Mouse (Mus musculus) ovary, postnatal 36 days (tissue): ENCODE data around the gene Spry2.

Experiments used
- DNase-seq: peaks from one replicate; pipeline ENCODE4 v3.0.0; 2022; ENCODE audit warnings: low spot score, mixed read lengths

Spry2 gene

GRCm38 (mm10) chr14:105896791-105897568 lies at the start of gene Spry2:
TSS of gene Spry2 (minus strand) at chr14:105896819.
- DNase-seq, result peak; percentile 91

- peak; percentile 39 for DNase-seq
Measured at GRCm38 (mm10) chr14:105941353-105941752, 44.7 kb upstream of the Spry2 start.

GRCm38 (mm10) chr14:105926726-105927125 lies 30.1 kb upstream of the Spry2 start:
- DNase-seq, result no peak

GRCm38 (mm10) chr14:105925305-105925704 lies 28.7 kb upstream of the Spry2 start:
- no peak for DNase-seq

GRCm38 (mm10) chr14:105924712-105925111 lies 28.1 kb upstream of the Spry2 start:
- no peak for DNase-seq

- DNase-seq, result no peak
Measured at GRCm38 (mm10) chr14:105922874-105923273, 26.3 kb upstream of the Spry2 start.

GRCm38 (mm10) chr14:105922427-105922826 lies 25.8 kb upstream of the Spry2 start:
- DNase-seq, result no peak

- no peak for DNase-seq
Measured at GRCm38 (mm10) chr14:105921217-105921695, 24.6 kb upstream of the Spry2 start.

GRCm38 (mm10) chr14:105920395-105921216 lies 24.0 kb upstream of the Spry2 start:
- DNase-seq, result no peak

- DNase-seq, result no peak
Measured at GRCm38 (mm10) chr14:105907216-105907615, 10.6 kb upstream of the Spry2 start.

GRCm38 (mm10) chr14:105905935-105906334 lies 9.3 kb upstream of the Spry2 start:
- DNase-seq, result no peak

GRCm38 (mm10) chr14:105905509-105905908 lies 8.9 kb upstream of the Spry2 start:
- no peak for DNase-seq

GRCm38 (mm10) chr14:105902807-105903206 lies 6.2 kb upstream of the Spry2 start:
- peak; percentile 39 for DNase-seq

- DNase-seq, result no peak
Measured at GRCm38 (mm10) chr14:105900841-105901240, 4.2 kb upstream of the Spry2 start.

GRCm38 (mm10) chr14:105899116-105899515 lies 2.5 kb upstream of the Spry2 start:
- peak; percentile 23 for DNase-seq

GRCm38 (mm10) chr14:105898266-105899111 lies 1.9 kb upstream of the Spry2 start:
- DNase-seq, result peak; percentile 89

- peak; percentile 60 for DNase-seq
Measured at GRCm38 (mm10) chr14:105897569-105898101, 1.0 kb upstream of the Spry2 start.

- DNase-seq, result peak; percentile 62
Measured at GRCm38 (mm10) chr14:105895961-105896651, 513 bp downstream of the Spry2 start.

- DNase-seq, result peak; percentile 57
Measured at GRCm38 (mm10) chr14:105894971-105895873, 1.4 kb downstream of the Spry2 start.

GRCm38 (mm10) chr14:105893623-105893995 lies 3.0 kb downstream of the Spry2 start:
- peak; percentile 14 for DNase-seq
